ENCODE assay signal across 22 mouse cellular contexts in the genomic region with DNA sequence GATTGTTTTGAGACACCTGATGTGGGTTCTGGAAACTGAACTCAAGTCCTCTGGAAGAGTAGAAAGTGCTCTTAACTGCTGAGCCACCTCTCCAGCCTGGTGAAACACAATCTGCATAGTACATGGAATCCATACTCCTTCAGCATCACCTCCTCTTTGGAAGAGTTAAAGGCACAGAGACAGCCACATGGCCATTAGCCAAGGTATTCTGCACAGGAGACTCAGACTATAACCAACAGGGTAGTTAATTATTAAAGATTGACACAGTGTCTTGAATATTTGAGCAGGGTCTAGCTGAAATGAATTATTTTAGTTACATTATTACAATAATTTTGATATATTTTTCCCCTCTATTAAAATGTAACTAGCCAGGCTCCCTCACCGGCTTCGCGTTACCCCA. TPM values are rescaled to one million over a fixed set of nuclear protein-coding genes. Genes with fewer than 3 reads are reported as not detected.
DNase-seq lines count a peak whose midpoint lies in the region; ATAC-seq and TF ChIP-seq lines count a peak whose summit lies in the region.
"Had no signal": no experiment of that assay in that cellular context is flagged by ENCODE, and none has a peak within 500 bp of the region (broad histone marks: within the 10 kb centered on the region; RNA-seq: fewer than 3 reads in every experiment).

No protein-coding gene starts in this region.

- ATAC-seq in hindbrain, embryonic 13.5 days (ENCODE audit: low FRiP score): no peak
- ATAC-seq: activated CD4-positive, CD25-positive, alpha-beta regulatory T cell, adult 4 months; forebrain, embryonic 13.5 days; forebrain, embryonic 16.5 days had no signal

- H3K27ac ChIP-seq in kidney, adult 2 months (ENCODE audit: insufficient read depth, low read depth, low read length): no peak overlapping the region
- no peak overlapping the region for H3K27ac ChIP-seq in layer of hippocampus, adult 2 months
- no peak overlapping the region for H3K27ac ChIP-seq in hindbrain, embryonic 13.5 days
- H3K27ac ChIP-seq: forebrain, embryonic 10.5 days; forebrain, embryonic 13.5 days; hindbrain, embryonic 10.5 days; hindbrain, embryonic 15.5 days had no signal

- H3K4me3 ChIP-seq in kidney, adult 2 months (ENCODE audit: insufficient read depth, low read depth, low read length): no peak overlapping the region
- no peak overlapping the region for H3K4me3 ChIP-seq in layer of hippocampus, adult 2 months
- H3K4me3 ChIP-seq in hindbrain, embryonic 13.5 days: no peak overlapping the region
- H3K4me3 ChIP-seq: forebrain, embryonic 10.5 days; forebrain, embryonic 13.5 days; hindbrain, embryonic 10.5 days; hindbrain, embryonic 15.5 days had no signal

- no peak for TF ChIP-seq CTCF in kidney, adult 2 months (conservative IDR thresholded peaks at IDR 0.05; ENCODE audit: insufficient read depth, insufficient read length, low read depth, low read length)
- no peak for TF ChIP-seq CTCF in layer of hippocampus, adult 2 months (conservative IDR thresholded peaks at IDR 0.05)

- no peak overlapping the region for H3K4me2 ChIP-seq in hindbrain, embryonic 13.5 days
- H3K4me2 ChIP-seq: forebrain, embryonic 13.5 days; heart, embryonic 11.5 days; hindbrain, embryonic 15.5 days had no signal

- no peaks in the 10 kb centered on the region for H3K9me3 ChIP-seq in hindbrain, embryonic 13.5 days
- H3K9me3 ChIP-seq: forebrain, embryonic 13.5 days; hindbrain, embryonic 15.5 days had no signal

- 59% methylated on average over 3 of the region's 3 CpGs for WGBS in kidney, adult 2 months
- 94% methylated on average over 3 of the region's 3 CpGs for WGBS in hindbrain, embryonic 13.5 days

- no peak for TF ChIP-seq POLR2A in kidney, adult 2 months (IDR thresholded peaks at IDR 0.05; ENCODE audit: low read depth, low read length)

- peak; percentile 27 for DNase-seq in heart, adult 11 months
- DNase-seq in heart, postnatal 36 days: no peak
- peak; percentile 70 for DNase-seq in kidney, adult 2 months
- DNase-seq in kidney, postnatal 4 days: no peak
- DNase-seq in kidney, adult 9 months: peak; percentile 66
- peak; percentile 56 for DNase-seq in kidney, postnatal 14 days
- no peak for DNase-seq in layer of hippocampus, adult 2 months (ENCODE audit: low spot score in 2 of 2)
- DNase-seq: adrenal gland, adult 8-10 months; adrenal gland, postnatal 25 days; cerebellum, adult 11-12 months; cerebellum, adult 8-10 months; cerebellum, postnatal 10 days; gastrocnemius, postnatal 10 days; gastrocnemius, postnatal 36 days had no signal

- no peaks in the 10 kb centered on the region; the same call in 1 of the 2 replicates for H3K36me3 ChIP-seq in kidney, adult 2 months (ENCODE audit: control insufficient read depth, insufficient read depth, low read length)
- H3K36me3 ChIP-seq in hindbrain, embryonic 13.5 days: peaks cover 35% of the 10 kb centered on the region
- H3K36me3 ChIP-seq: hindbrain, embryonic 10.5 days had no signal

- H3K9ac ChIP-seq in hindbrain, embryonic 13.5 days: no peak overlapping the region
- H3K9ac ChIP-seq: forebrain, embryonic 13.5 days; hindbrain, embryonic 15.5 days had no signal

- no peaks in the 10 kb centered on the region for H3K27me3 ChIP-seq in kidney, adult 2 months (replicated peaks; ENCODE audit: control insufficient read depth, insufficient read depth, low read length)
- no peaks in the 10 kb centered on the region for H3K27me3 ChIP-seq in hindbrain, embryonic 13.5 days
- H3K27me3 ChIP-seq: forebrain, embryonic 13.5 days; hindbrain, embryonic 15.5 days had no signal

- intact Hi-C loops in heart, postnatal 36 days (cut with DNase I): no loop called here

- H3K4me1 ChIP-seq in kidney, adult 2 months (ENCODE audit: control insufficient read depth, insufficient read depth, low read length): peaks cover 8% of the 10 kb centered on the region; the same call in 1 of the 2 replicates
- H3K4me1 ChIP-seq in hindbrain, embryonic 13.5 days (replicated peaks): 0 out of 2 replicates have a peak, but pooled peaks cover under 1% of the 10 kb centered on the region
- H3K4me1 ChIP-seq: forebrain, embryonic 10.5 days; forebrain, embryonic 13.5 days; hindbrain, embryonic 10.5 days had no signal

RNA-seq across cellular contexts. Expression of a gene that starts 52.0 kb away (rescaled TPM):
- total RNA-seq in heart, postnatal 36 days (2021): 1 to 10 TPM; 2.1 to 2.3 TPM
- polyA plus RNA-seq in kidney, adult 2 months (2012; rRNA removed): 2.5 and 3.7 TPM in 2 replicates
- total RNA-seq in layer of hippocampus, adult 2 months (2021): 10 to 100 TPM; 21.7 to 22.9 TPM
- 29.6 and 29.8 TPM in 2 replicates for polyA plus RNA-seq in hindbrain, embryonic 13.5 days (2015; fragmentation: Nextera tagmentation; extraction: Ambion mirVana)

Comparison
In these comparisons a context has a peak if more than half of its experiments do, and no peak if none do; other contexts are left out.
1. DNase-seq: peak in heart, adult 11 months (single experiment), kidney, adult 2 months (single experiment), kidney, adult 9 months (single experiment) and kidney, postnatal 14 days (single experiment); none in heart, postnatal 36 days (0 of 2), kidney, postnatal 4 days (0 of 2) and layer of hippocampus, adult 2 months (0 of 2).
2. RNA of a gene that starts 52.0 kb away (total RNA-seq): 21.7 to 22.9 TPM in layer of hippocampus, adult 2 months; 2.1 to 2.3 TPM in heart, postnatal 36 days; every median in the first group is over 4 times any median in the second.